Mouse (Mus musculus) kidney, adult 2 months (tissue): ENCODE data around the gene Zdhhc14.

Experiments
- CTCF ChIP-seq: fragments of 200-500 bp; conservative IDR thresholded peaks from 2 replicates; pipeline ENCODE4 v1.5.1; 2011; ENCODE audit warnings: low read depth, mild to moderate bottlenecking, control low read depth, low read length, moderate library complexity, mixed read lengths; ENCODE audit not compliant: insufficient read depth, insufficient read length
- POLR2A ChIP-seq: fragments of 200-500 bp; IDR thresholded peaks from one replicate; pipeline ENCODE4 v1.6.1; 2011; ENCODE audit warnings: low read depth, low read length, control low read depth

GRCm38 (mm10) chr17:5780213-5780975 is 288.0 kb downstream of the Zdhhc14 start:
- no peak for TF ChIP-seq CTCF
- TF ChIP-seq POLR2A: no peak
